Mouse (Mus musculus) neural tube, embryonic 14.5 days (tissue): ENCODE results near the gene Acss1. TPM values are rescaled to one million over a fixed set of nuclear protein-coding genes. Genes with fewer than 3 reads are reported as not detected.

Source experiments
- ATAC-seq: fragments of 200-750 bp; cut with Nextera tagmentation; 2 replicates; pipeline ENCODE4 v1.8.0; 2017; ENCODE audit warnings: low read depth, mild to moderate bottlenecking, moderate TSS enrichment, moderate library complexity
- H3K27ac ChIP-seq: fragments of 300-500 bp; sonication (generic); 2 replicates; pipeline ENCODE4 v1.5.1; 2014; ENCODE audit warnings: low read depth, mild to moderate bottlenecking, control low read depth, low read length, moderate library complexity, mixed read lengths
- H3K27me3 ChIP-seq: fragments of 300-500 bp; sonication (generic); 2 replicates; pipeline ENCODE4 v1.6.1; 2014; ENCODE audit warnings: low read length; ENCODE audit not compliant: control insufficient read depth, insufficient read depth
- H3K36me3 ChIP-seq: fragments of 300-500 bp; sonication (generic); 2 replicates; pipeline ENCODE4 v1.6.1; 2014; ENCODE audit warnings: low read length, mixed read lengths; ENCODE audit not compliant: control insufficient read depth, insufficient read depth
- H3K4me1 ChIP-seq: fragments of 300-500 bp; sonication (generic); 2 replicates; pipeline ENCODE4 v1.6.1; 2014; ENCODE audit warnings: low read length; ENCODE audit not compliant: control insufficient read depth, insufficient read depth
- H3K4me2 ChIP-seq: fragments of 300-500 bp; sonication (generic); 2 replicates; pipeline ENCODE4 v1.6.1; 2014; ENCODE audit warnings: mild to moderate bottlenecking, low read depth, low read length, control low read depth
- H3K4me3 ChIP-seq: fragments of 300-500 bp; sonication (generic); 2 replicates; pipeline ENCODE4 v1.5.1; 2014; ENCODE audit warnings: low read depth, low read length, control low read depth, mixed read lengths
- H3K9ac ChIP-seq: fragments of 300-500 bp; sonication (generic); replicated peaks from 2 replicates; pipeline ENCODE4 v1.6.1; 2014; ENCODE audit warnings: low read depth, mild to moderate bottlenecking, control low read depth, low read length, mixed read lengths
- H3K9me3 ChIP-seq: fragments of 300-500 bp; sonication (generic); 2 replicates; pipeline ENCODE4 v1.6.1; 2016; ENCODE audit warnings: low read length; ENCODE audit not compliant: control insufficient read depth
- WGBS: fragments of 180-500 bp; shearing (Covaris S2); extraction: QIAGEN DNeasy Blood & Tissue Kit; methylation state at CpG from one replicate; pipeline ENCODE4 v1.1.7; 2014; 5-methylcytosine and 5-hydroxymethylcytosine counted together
- polyA plus RNA-seq: library from polyadenylated mRNA; unstranded; fragments of >200 nt; fragmentation: Nextera tagmentation; extraction: Ambion mirVana; gene quantifications from 2 replicates; pipeline ENCODE4 v1.2.1, GENCODE M21; 2014

The Acss1 gene
- polyA plus RNA-seq, 1 experiment from 2014 or later: 13.0 TPM

GRCm38 (mm10) chr2:150668956-150669355, 656 bp upstream of the Acss1 start:
- H3K4me3 ChIP-seq: no peak overlapping the region
- H3K4me2 ChIP-seq: no peak overlapping the region
- H3K9me3 ChIP-seq: no peaks in the 10 kb centered on the region
- no peak overlapping the region for H3K27ac ChIP-seq
- peaks cover 5% of the 10 kb centered on the region; the same call in 1 of the 2 replicates for H3K4me1 ChIP-seq
- H3K9ac ChIP-seq: no peak overlapping the region
- 82% methylated on average over 5 of the region's 5 CpGs for WGBS
- no peaks in the 10 kb centered on the region; the same call in 1 of the 2 replicates for H3K27me3 ChIP-seq
- no peaks in the 10 kb centered on the region for H3K36me3 ChIP-seq
- ATAC-seq: no peak

DNA sequence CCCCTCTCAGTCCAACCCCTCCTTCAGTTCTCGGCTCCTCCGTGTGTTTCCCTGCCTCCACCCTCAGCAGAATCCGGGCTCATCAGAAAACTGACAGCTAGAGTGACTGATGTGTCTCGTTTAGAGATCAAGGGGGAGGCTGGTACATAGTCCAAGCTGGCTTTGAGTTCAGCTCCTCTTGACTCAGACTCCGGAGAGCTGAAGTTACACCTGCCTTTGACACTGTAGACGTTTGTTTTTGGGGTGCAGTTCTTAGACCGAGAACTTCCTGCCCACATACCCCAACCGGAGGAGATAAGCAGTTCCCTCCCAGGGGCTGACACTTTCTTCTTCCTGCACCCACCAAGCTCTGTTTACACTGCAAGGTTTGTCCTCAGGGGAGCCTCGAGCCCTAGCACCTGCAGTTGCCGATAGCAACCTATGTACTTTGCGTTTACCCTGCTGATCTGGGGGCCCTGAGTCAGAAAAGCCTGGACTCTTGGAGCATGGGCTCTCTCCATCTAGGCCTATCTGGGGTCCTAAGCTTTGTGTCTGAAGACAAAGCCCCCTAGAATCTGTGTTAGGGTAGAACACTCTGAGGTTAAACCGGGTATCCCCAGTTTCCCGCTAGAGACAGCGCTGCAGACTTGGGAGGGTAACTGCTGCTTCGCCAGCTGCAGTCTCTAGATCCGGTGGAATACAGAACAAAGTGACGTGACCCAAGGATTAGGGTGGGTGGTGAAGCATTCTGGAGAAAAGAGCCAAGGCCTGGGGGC, 1.1 kb downstream of the Acss1 start:
- Histone ChIP-seq H3K36me3 (no peaks in the 10 kb centered on the region), H3K9ac (peak overlapping the region; percentile 64), H3K4me2 (peak overlapping the region; percentile 79), H3K9me3 (no peaks in the 10 kb centered on the region), H3K4me3 (peak overlapping the region; percentile 57), H3K27ac (peak overlapping the region; percentile 45), H3K27me3 (no peaks in the 10 kb centered on the region; the same call in 1 of the 2 replicates), H3K4me1 (peaks cover 5% of the 10 kb centered on the region; the same call in 1 of the 2 replicates)
- 2% methylated on average over 17 of the region's 17 CpGs for WGBS
- peak; percentile 58 for ATAC-seq

DNA sequence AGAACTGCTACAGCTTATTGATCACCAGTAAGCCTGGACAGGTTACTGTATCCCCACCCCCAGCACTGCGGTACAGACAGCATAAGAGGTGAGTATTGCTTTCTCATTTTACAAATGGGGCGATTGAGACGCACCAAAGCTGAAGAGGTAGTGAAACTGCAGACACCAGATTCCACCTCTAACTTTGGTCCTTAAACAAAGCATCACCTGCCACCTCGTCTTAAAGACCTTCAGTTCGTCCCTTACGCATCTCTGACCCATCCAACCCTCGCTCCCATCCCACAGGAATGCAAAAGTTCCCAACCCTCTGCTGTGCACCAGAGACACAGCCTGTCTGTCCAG, 1.6 kb downstream of the Acss1 start:
- no peak for ATAC-seq
- peaks cover 5% of the 10 kb centered on the region; the same call in 1 of the 2 replicates for H3K4me1 ChIP-seq
- peak overlapping the region; percentile 57 for H3K4me3 ChIP-seq
- no peaks in the 10 kb centered on the region for H3K9me3 ChIP-seq
- no peaks in the 10 kb centered on the region; the same call in 1 of the 2 replicates for H3K27me3 ChIP-seq
- peak overlapping the region; percentile 45; the same call in 1 of the 2 replicates for H3K27ac ChIP-seq
- peak overlapping the region; percentile 64 for H3K9ac ChIP-seq
- 50% methylated on average over 7 of the region's 7 CpGs for WGBS
- peak overlapping the region; percentile 79 for H3K4me2 ChIP-seq
- no peaks in the 10 kb centered on the region for H3K36me3 ChIP-seq

- H3K27ac ChIP-seq: no peak overlapping the region
- ATAC-seq: no peak
- no peak overlapping the region for H3K4me3 ChIP-seq
- H3K9me3 ChIP-seq: no peaks in the 10 kb centered on the region
- H3K36me3 ChIP-seq: no peaks in the 10 kb centered on the region
- no peaks in the 10 kb centered on the region; the same call in 1 of the 2 replicates for H3K27me3 ChIP-seq
- H3K9ac ChIP-seq: no peak overlapping the region
- H3K4me2 ChIP-seq: peak overlapping the region; percentile 14; the same call in 1 of the 2 replicates
- H3K4me1 ChIP-seq: peaks cover 5% of the 10 kb centered on the region; the same call in 1 of the 2 replicates
- WGBS: 56% methylated on average over 10 of the region's 10 CpGs
Observed at GRCm38 (mm10) chr2:150665534-150666451, 2.5 kb downstream of the Acss1 start.

- ATAC-seq: no peak
- no peaks in the 10 kb centered on the region for H3K9me3 ChIP-seq
- no peaks in the 10 kb centered on the region for H3K36me3 ChIP-seq
- no peak overlapping the region for H3K27ac ChIP-seq
- H3K27me3 ChIP-seq: no peaks in the 10 kb centered on the region; the same call in 1 of the 2 replicates
- peaks cover 5% of the 10 kb centered on the region; the same call in 1 of the 2 replicates for H3K4me1 ChIP-seq
- no peak overlapping the region for H3K4me2 ChIP-seq
- H3K4me3 ChIP-seq: no peak overlapping the region
- no peak overlapping the region for H3K9ac ChIP-seq
- 37% methylated on average over 2 of the region's 2 CpGs for WGBS
Observed at GRCm38 (mm10) chr2:150665006-150665405, 3.3 kb downstream of the Acss1 start.

DNA sequence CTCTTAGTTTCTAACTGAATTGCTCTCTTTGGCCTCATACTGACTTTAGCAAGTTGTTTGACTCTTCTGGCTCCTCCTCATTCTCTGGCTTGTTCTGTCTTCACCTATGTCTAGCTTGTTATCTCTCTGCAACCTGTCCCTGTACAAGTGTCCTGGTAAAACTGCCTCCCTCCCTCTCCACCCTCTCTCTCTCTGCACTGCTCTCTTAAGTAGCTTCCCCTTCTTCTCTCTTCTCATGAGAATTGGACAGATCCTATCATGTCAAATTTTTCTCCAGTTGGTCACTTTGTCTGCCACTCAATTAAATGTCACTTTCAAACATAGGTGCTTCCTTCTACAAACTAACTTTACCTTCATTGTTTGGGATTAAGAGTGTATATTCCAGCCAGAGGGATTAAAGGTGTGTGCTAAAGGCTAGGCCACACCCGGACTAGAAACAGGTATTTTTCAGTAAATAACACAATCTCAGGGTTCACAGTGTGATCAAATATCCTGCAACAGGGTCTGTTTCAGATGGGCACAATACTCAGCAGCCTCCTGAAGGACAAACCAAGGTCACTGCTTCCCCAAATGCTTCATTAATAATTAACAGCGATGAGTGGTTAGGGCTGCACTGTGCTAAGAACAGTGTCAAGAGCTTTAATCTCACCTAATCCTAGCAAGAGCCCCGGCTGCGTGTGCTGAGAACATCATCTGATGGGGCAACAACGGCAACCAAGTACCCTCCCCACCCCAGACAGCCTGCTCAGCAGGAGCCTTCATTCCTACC, 4.0 kb downstream of the Acss1 start:
- no peaks in the 10 kb centered on the region; the same call in 1 of the 2 replicates for H3K27me3 ChIP-seq
- peaks cover 5% of the 10 kb centered on the region; the same call in 1 of the 2 replicates for H3K4me1 ChIP-seq
- H3K4me2 ChIP-seq: no peak overlapping the region
- H3K9ac ChIP-seq: no peak overlapping the region
- ATAC-seq: no peak
- no peaks in the 10 kb centered on the region for H3K36me3 ChIP-seq
- no peak overlapping the region for H3K27ac ChIP-seq
- H3K9me3 ChIP-seq: no peaks in the 10 kb centered on the region
- 84% methylated on average over 5 of the region's 5 CpGs for WGBS
- H3K4me3 ChIP-seq: no peak overlapping the region

- Histone ChIP-seq H3K4me2 (no peak overlapping the region), H3K9me3 (no peaks in the 10 kb centered on the region), H3K9ac (no peak overlapping the region), H3K4me3 (no peak overlapping the region), H3K36me3 (no peaks in the 10 kb centered on the region), H3K4me1 (peaks cover 5% of the 10 kb centered on the region; the same call in 1 of the 2 replicates), H3K27me3 (no peaks in the 10 kb centered on the region), H3K27ac (0 out of 2 replicates have a peak overlapping the region, but pooled peaks have one; percentile 16)
- ATAC-seq: no peak
- WGBS: 71% methylated on average over 9 of the region's 9 CpGs
Observed at GRCm38 (mm10) chr2:150663255-150663654, 5.0 kb downstream of the Acss1 start.

GRCm38 (mm10) chr2:150662007-150662406, 6.3 kb downstream of the Acss1 start:
- WGBS: 84% methylated on average over 2 of the region's 2 CpGs
- H3K36me3 ChIP-seq: no peaks in the 10 kb centered on the region
- no peak overlapping the region for H3K27ac ChIP-seq
- H3K9me3 ChIP-seq: no peaks in the 10 kb centered on the region
- no peaks in the 10 kb centered on the region for H3K27me3 ChIP-seq
- ATAC-seq: no peak
- H3K4me2 ChIP-seq: no peak overlapping the region
- H3K9ac ChIP-seq: no peak overlapping the region
- H3K4me1 ChIP-seq: peaks cover 1% of the 10 kb centered on the region; the same call in 1 of the 2 replicates
- no peak overlapping the region for H3K4me3 ChIP-seq
